Mouse (Mus musculus) lung, embryonic 14.5 days (tissue): ENCODE results near the gene Stard13. TPM values are rescaled to one million over a fixed set of nuclear protein-coding genes. Genes with fewer than 3 reads are reported as not detected.

ENCODE experiments used
- ATAC-seq: fragments of 200-750 bp; cut with Nextera tagmentation; 2 replicates; pipeline ENCODE4 v1.8.0; 2017; ENCODE audit warnings: mild to moderate bottlenecking, moderate TSS enrichment, moderate library complexity; ENCODE audit not compliant: insufficient read depth
- DNase-seq: peaks from one replicate; pipeline ENCODE4 v3.0.0-alpha.2; 2015
- H3K27ac ChIP-seq: fragments of 300-500 bp; sonication (generic); 2 replicates; pipeline ENCODE4 v1.5.1; 2014; ENCODE audit warnings: low read depth, mild to moderate bottlenecking, moderate library complexity
- H3K27me3 ChIP-seq: fragments of 300-500 bp; sonication (generic); 2 replicates; pipeline ENCODE4 v1.6.1; 2014; ENCODE audit warnings: low read length, control low read depth; ENCODE audit not compliant: insufficient read depth
- H3K36me3 ChIP-seq: fragments of 300-500 bp; sonication (generic); 2 replicates; pipeline ENCODE4 v1.6.1; 2014; ENCODE audit warnings: control low read depth; ENCODE audit not compliant: insufficient read depth
- H3K4me1 ChIP-seq: fragments of 300-500 bp; sonication (generic); 2 replicates; pipeline ENCODE4 v1.6.1; 2014; ENCODE audit warnings: antibody characterized with exemption, control low read depth; ENCODE audit not compliant: insufficient read depth
- H3K4me2 ChIP-seq: fragments of 300-500 bp; sonication (generic); 2 replicates; pipeline ENCODE4 v1.6.1; 2014; ENCODE audit warnings: mild to moderate bottlenecking
- H3K4me3 ChIP-seq: fragments of 300-500 bp; sonication (generic); 2 replicates; pipeline ENCODE4 v1.5.1; 2014; ENCODE audit warnings: low read depth, low read length
- H3K9ac ChIP-seq: fragments of 300-500 bp; sonication (generic); 2 replicates; pipeline ENCODE4 v1.6.1; 2014
- H3K9me3 ChIP-seq: fragments of 300-500 bp; sonication (generic); 2 replicates; pipeline ENCODE4 v1.6.1; 2016; ENCODE audit warnings: low read depth, low read length, control low read depth
- CTCF ChIP-seq: IDR thresholded peaks from 2 replicates; pipeline ENCODE4 v1.5.1; 2016; ENCODE audit warnings: antibody characterized with exemption, low read depth
- WGBS: fragments of 180-500 bp; shearing (Covaris S2); extraction: QIAGEN DNeasy Blood & Tissue Kit; methylation state at CpG from one replicate; pipeline ENCODE4 v1.1.7; 2014; 5-methylcytosine and 5-hydroxymethylcytosine counted together
- polyA plus RNA-seq: library from polyadenylated mRNA; unstranded; fragments of >200 nt; fragmentation: Nextera tagmentation; extraction: Ambion mirVana; gene quantifications from 2 replicates; pipeline ENCODE4 v1.2.1, GENCODE M21; 2014

Gene Stard13
- polyA plus RNA-seq, 1 experiment from 2014 or later, result 14.5 TPM

DNA sequence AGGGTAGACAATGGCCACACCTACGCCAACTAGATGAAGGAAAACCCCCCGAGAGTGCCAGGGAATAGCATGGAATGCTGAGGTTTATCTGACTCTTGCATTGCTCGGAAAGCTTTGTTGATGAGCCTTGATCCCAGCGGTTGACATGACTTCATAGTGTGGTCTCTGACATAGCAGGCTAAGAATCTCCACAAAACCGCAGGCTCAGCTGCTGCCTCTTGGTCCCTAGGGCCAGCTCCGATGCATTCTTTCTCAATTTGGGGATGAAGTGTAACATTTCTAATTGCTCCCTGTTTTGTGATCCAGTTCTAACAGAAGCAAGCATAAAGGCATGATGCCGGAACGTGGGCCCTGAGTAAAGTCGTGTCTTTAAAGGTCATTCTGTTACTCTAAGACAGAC is 120.9 kb downstream of the Stard13 start:
- no peak overlapping the region for H3K9ac ChIP-seq
- H3K4me3 ChIP-seq, result no peak overlapping the region
- DNase-seq, result no peak
- H3K27me3 ChIP-seq, result no peaks in the 10 kb centered on the region
- no peak for TF ChIP-seq CTCF
- ATAC-seq, result no peak
- no peak overlapping the region for H3K4me2 ChIP-seq
- no peaks in the 10 kb centered on the region for H3K4me1 ChIP-seq
- 82% methylated on average over 9 of the region's 9 CpGs for WGBS
- no peaks in the 10 kb centered on the region for H3K36me3 ChIP-seq
- H3K27ac ChIP-seq, result no peak overlapping the region
- H3K9me3 ChIP-seq, result no peaks in the 10 kb centered on the region

- TF ChIP-seq CTCF, result no peak
- Histone ChIP-seq H3K9ac (no peak overlapping the region), H3K4me1 (no peaks in the 10 kb centered on the region), H3K4me3 (no peak overlapping the region), H3K27ac (no peak overlapping the region), H3K36me3 (no peaks in the 10 kb centered on the region), H3K9me3 (no peaks in the 10 kb centered on the region), H3K4me2 (no peak overlapping the region), H3K27me3 (no peaks in the 10 kb centered on the region)
- ATAC-seq (no peak), DNase-seq (no peak)
- whole genome bisulfite sequencing, result 83% methylated on average over 7 of the region's 7 CpGs
Measured at GRCm38 (mm10) chr5:151111080-151111871, 122.4 kb downstream of the Stard13 start.

GRCm38 (mm10) chr5:151110461-151110908 is 123.2 kb downstream of the Stard13 start:
- Histone ChIP-seq H3K27me3 (no peaks in the 10 kb centered on the region), H3K4me1 (no peaks in the 10 kb centered on the region), H3K36me3 (no peaks in the 10 kb centered on the region), H3K9ac (no peak overlapping the region), H3K4me2 (no peak overlapping the region), H3K4me3 (no peak overlapping the region), H3K27ac (no peak overlapping the region), H3K9me3 (no peaks in the 10 kb centered on the region)
- ATAC-seq (no peak), DNase-seq (peak; percentile 57)
- WGBS, result 42% methylated on average over 6 of the region's 6 CpGs
- no peak for TF ChIP-seq CTCF

- Histone ChIP-seq H3K27ac (no peak overlapping the region), H3K36me3 (no peaks in the 10 kb centered on the region), H3K4me1 (no peaks in the 10 kb centered on the region), H3K9ac (no peak overlapping the region), H3K27me3 (no peaks in the 10 kb centered on the region), H3K4me2 (no peak overlapping the region), H3K4me3 (no peak overlapping the region), H3K9me3 (no peaks in the 10 kb centered on the region)
- ATAC-seq, result no peak
- DNase-seq, result no peak
- no peak for TF ChIP-seq CTCF
- 76% methylated on average over 2 of the region's 2 CpGs for WGBS
Measured at GRCm38 (mm10) chr5:151109822-151110221, 123.8 kb downstream of the Stard13 start.

DNA sequence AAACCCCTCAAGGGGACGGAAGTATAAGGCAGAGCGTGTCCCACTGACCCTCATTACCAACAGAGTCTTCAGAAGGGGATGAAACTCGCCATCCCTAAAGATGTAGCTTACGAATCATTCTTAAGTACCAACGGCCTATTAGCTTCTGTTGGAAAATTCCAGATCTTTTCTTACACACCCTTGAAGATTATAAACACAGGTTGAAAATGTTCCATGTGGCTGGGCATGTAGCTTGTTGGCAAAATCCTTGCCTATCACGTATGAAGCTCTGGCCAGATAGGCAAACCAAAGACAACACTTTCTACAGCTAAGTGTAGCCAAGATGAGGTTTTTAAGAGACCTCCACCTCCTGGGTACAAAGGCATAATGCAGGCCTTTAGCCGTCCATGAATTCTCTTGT is 124.7 kb downstream of the Stard13 start:
- Histone ChIP-seq H3K27ac (peak overlapping the region; percentile 55; the same call in 1 of the 2 replicates), H3K4me1 (no peaks in the 10 kb centered on the region), H3K4me3 (no peak overlapping the region), H3K27me3 (no peaks in the 10 kb centered on the region), H3K9me3 (no peaks in the 10 kb centered on the region), H3K36me3 (no peaks in the 10 kb centered on the region), H3K4me2 (no peak overlapping the region), H3K9ac (no peak overlapping the region)
- ATAC-seq, result no peak
- no peak for TF ChIP-seq CTCF
- 71% methylated on average over 7 of the region's 7 CpGs for WGBS
- DNase-seq, result no peak

DNA sequence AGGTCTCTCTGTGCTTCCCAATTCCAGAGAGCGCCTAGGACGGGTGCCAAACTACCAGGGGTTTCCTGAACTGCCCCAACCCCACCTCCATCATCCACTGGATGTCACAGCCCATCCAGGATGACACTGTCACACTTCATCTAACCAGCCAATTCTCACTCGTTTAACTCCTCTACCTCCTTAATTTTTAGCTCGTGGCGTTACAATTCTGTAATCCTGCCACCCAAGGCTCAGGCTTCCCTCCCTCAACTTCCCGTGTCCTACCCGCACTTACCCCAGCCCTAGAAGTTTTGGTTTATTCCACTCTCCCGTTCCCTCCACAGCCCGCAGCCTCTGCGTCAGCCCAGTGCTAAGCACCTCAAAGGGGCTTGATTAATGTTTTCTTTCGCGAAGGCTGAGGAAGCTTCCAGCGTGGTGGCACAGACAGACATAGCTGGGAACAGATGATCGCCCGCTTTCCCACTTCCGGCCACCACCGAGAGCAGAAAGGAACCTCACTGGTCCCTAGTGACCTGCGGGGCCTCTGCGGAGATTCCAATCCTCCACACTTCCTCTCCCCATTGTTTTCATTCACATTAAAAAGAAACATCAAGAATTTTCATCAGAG is 125.2 kb downstream of the Stard13 start:
- H3K27ac ChIP-seq, result peak overlapping the region; percentile 55; the same call in 1 of the 2 replicates
- H3K27me3 ChIP-seq, result no peaks in the 10 kb centered on the region
- peak; percentile 50; the same call in 1 of the 2 replicates for ATAC-seq
- no peak overlapping the region for H3K9ac ChIP-seq
- H3K4me1 ChIP-seq, result no peaks in the 10 kb centered on the region
- no peaks in the 10 kb centered on the region for H3K9me3 ChIP-seq
- no peak for TF ChIP-seq CTCF
- H3K4me2 ChIP-seq, result peak overlapping the region; percentile 44
- WGBS, result 33% methylated on average over 19 of the region's 19 CpGs
- H3K4me3 ChIP-seq, result peak overlapping the region; percentile 6; the same call in 1 of the 2 replicates
- DNase-seq, result peak; percentile 54
- H3K36me3 ChIP-seq, result no peaks in the 10 kb centered on the region

DNA sequence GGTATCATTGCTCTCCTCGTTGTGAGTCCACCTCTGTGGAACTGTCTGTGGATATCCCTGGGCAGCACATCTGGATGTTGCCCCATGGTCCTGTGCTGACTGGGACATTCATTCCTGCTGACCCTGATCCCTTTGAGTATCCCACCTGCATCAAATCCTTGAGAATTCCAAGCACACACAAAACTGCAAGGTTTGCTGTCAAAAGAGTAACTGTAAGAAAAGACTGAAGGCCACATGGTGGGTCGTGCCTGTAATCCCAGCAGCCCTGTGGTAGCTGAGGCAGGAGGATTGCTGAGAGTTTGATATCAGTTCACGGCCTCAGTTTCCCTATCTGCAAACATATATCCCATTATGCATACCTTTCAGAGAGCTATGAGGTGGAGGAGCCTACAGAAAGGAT is 126.8 kb downstream of the Stard13 start:
- TF ChIP-seq CTCF, result no peak
- Histone ChIP-seq H3K9me3 (no peaks in the 10 kb centered on the region), H3K27me3 (no peaks in the 10 kb centered on the region), H3K4me1 (no peaks in the 10 kb centered on the region), H3K36me3 (no peaks in the 10 kb centered on the region), H3K4me2 (no peak overlapping the region), H3K27ac (no peak overlapping the region), H3K9ac (no peak overlapping the region), H3K4me3 (no peak overlapping the region)
- 86% methylated on average over 3 of the region's 3 CpGs for WGBS
- ATAC-seq, result no peak
- DNase-seq, result no peak
